Mouse (Mus musculus) spleen, postnatal 4 days (tissue): ENCODE results near the gene Rnf215.
A peak's percentile ranks its signal among the peaks of the same experiment; 100 is the strongest.
"Not testable (repeated sequence)": the region's sequence is repeated elsewhere in the genome, so short reads cannot be mapped to it uniquely, and the experiment has no call there.

Source experiments
- DNase-seq, 2 experiments: peaks; one replicate each; pipeline ENCODE4 v3.0.0; 2022; ENCODE audit warnings: low spot score in 2 of 2

Rnf215 gene

DNA sequence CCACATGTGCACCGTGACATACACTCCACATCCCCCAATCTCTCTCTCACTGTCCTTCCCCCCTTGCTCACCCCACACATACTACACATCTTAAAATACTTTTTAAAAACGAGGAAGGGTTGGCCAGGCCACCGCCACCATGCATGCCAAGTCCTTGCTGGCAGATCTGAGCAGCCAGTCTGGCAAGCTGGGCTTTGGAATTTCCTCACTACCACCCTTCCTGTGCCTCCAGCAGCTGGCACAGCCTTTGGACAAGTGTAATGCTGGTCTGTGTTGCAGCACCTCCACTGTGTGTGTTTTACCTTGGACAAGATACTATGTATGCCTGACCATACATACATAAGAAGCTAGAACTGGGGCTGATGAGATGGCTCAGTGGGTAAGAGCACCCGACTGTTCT, 21.5 kb upstream of the Rnf215 start:
- DNase-seq = no peak

GRCm38 (mm10) chr11:4113970-4114369, 21.0 kb upstream of the Rnf215 start:
- DNase-seq = no peak

DNA sequence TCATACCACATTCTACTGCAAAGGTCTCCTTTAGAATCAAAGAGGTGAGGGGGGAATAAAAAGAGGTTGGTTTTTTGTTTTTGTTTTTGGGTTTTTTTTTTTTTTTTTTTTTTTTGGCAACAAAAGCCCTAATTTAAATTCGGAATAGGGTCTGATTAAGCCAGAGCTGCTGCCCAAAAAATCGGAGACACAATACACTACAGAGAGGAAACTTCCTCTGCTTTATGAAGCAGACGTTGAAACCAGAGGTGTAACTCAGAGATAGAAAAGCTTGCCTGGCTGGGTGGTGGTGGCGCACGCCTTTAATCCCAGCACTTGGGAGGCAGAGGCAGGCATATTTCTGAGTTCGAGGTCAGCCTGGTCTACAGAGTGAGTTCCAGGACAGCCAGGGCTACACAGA, 20.5 kb upstream of the Rnf215 start:
- DNase-seq = not testable (repeated sequence)

DNA sequence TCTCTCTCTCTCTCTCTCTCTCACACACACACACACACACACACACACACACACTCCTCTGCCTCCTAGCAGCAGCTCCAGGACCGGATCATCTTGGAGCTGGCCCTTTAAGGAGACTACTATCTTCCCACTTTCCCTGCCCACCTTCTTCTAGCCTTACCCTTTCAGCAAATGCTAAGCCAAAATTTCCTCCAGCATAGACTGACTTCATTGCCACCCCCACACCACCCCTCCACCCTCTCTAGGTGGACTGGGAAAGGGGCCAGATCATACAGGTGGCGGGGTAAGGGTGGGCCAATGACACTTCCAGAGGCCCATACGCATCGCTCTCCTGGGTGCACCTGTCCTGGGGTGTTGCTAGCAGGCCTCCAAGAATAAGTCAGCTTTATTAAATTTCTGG, 19.6 kb upstream of the Rnf215 start:
- no peak for DNase-seq

GRCm38 (mm10) chr11:4116458-4117141, 18.4 kb upstream of the Rnf215 start:
- peak in 1 of 2 experiments; percentile 50 for DNase-seq

DNA sequence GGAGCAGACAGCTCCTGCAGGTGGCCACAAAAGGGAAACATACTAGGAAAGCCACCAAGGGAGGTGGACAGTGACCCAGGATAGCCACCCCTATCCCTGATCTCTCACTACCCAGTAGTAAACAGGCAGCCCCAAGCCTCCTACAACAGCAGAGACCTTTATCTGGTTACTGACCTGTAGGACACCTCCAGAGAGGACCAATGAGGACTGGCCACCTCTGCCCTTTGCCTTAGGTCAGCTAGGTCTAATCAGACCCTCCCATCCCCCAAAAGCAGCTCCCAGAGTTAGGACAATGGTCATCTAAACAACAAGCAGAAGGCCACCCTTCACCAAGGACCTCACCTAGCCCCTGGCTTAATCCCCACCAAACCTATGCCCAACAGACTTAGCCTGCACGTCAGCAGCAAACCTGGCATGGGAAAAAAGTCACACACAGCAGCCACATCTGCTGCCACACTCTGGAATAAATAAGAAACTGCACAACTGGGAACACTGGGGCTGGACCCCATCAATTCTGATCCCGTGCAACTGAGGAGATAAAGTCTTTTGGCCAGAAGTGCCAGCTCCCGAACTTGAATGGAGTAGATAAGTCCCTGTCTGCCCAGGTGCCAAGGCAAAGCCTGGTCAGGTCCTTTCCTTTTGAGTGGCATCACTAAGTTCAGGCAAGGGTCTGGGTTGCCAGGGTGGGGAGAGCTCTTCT, 17.5 kb upstream of the Rnf215 start:
- DNase-seq = peak in 1 of 2 experiments; percentile 38

DNA sequence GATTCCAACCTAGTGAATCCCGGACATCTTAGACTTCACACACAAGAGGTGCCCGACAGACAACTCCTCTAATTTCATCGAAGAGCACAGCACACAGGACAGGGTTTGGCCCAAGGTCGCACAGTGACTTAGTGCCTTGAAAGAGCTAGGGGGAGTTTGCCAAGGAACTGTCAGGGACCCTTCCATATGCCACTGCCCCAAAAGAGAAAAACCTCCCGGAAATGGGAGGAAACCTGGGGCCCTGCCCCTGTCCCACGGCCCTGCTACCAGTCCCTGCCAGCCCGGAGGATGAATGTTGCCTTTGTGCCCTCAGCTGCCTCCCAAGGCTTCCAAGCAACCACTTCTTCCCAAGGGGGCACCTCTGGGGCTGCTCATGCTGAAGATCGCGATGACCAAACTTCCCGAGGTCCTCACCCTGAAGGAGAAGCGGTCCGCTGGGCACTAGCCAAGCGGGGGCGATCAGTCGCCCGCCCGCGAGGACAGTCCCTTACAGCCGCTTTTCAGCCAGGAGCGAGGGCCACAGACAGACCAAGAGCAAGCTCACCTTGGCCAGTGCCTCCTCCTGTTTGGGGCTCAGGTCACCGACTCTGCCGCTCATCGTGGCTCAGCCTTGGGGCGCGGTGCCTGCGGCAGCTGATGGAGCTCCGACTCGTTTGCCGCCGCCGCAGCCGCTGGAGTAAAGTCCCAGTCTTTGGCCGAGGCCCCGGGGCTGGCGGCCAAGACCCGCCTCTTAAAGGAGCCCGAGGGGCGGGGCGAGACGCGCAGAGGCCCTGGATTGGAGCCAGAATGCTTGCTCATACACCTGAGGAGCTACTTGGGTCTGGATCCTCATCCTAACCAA, 16.7 kb upstream of the Rnf215 start:
- DNase-seq = peak; percentile 79 to 86

- no peak for DNase-seq
Measured at GRCm38 (mm10) chr11:4119635-4120034, 15.4 kb upstream of the Rnf215 start.

DNA sequence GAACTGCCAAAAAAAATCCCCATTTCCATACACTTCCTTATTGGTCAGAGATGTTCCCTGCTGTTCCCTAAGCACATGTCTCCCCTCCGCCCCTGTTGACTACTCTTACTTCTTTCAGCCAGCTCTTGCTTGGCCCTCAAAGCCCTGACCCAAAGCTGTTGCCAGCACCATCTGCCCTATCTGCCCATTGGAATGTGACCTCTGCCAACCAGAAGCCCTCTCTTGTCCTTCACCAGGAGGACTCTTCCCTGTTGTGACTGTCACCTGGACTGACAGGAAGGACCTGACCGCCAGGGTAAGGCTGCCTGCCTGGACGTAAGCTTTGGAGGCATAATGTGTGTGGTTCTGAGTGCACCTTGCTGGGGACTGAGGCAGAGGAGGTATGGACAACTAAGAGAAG, 13.3 kb upstream of the Rnf215 start:
- DNase-seq = no peak

- DNase-seq = no peak
Measured at GRCm38 (mm10) chr11:4122226-4122625, 12.8 kb upstream of the Rnf215 start.

GRCm38 (mm10) chr11:4122742-4123579, 12.0 kb upstream of the Rnf215 start, which contains the start of gene Sec14l2:
Gene Sec14l2 (minus strand): TSS chr11:4123415.
- no peak for DNase-seq

DNA sequence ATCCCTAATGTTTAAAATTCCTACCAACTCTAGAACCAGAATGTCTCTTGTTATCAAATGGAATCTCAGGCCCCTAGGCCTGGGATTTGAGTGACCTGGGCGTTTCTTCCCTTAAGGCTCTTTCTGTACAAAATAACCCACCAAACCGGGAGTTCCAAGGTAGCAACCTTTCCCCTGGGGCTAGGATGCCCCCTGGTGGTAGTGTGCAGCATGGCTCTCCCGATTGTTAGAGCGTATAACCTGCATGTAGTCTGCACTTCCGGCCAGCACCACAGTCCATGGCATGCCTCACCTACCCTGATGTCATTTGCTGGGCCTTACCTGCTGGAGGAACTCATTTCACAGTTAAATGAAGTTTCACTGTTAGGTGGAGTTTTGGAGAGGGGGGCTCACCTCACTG, 11.1 kb upstream of the Rnf215 start:
- DNase-seq = peak; percentile 64 to 81

DNA sequence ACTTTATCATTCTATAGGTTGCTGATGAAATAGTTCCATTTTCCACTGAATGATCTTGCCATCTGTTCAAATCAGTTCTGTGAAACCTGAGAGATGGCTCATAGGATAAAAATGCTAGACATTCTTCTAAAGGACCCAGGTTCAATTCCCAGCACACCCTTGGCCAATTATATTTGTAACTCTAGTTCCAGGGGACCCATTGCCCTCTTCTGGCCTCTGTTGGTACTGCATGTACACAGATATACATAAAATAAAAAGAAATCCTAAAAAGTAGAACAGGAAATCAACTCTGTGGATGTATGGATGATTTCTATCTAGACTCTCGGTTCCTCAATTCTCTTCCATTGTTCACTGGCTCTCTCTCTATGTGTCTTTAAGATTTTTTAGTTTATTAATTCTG, 7.9 kb upstream of the Rnf215 start:
- no peak for DNase-seq

DNA sequence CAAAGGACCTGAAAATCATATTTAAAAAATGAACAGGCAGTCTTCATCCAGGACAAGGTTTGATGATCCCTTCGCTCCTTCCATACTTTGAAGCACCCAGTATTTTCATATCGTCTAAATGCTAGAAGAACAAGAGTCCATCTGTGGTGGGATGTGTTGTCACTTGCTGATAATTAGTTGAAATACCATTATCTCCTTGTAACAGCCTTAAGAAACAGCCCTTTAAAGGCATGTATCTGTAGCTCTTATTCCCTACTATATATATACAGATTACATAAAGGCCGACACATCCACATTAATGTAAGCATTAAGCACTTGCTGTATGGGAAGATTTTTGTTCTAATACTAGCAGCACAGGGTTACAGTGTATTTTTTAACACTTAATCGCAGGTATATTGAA, 6.5 kb upstream of the Rnf215 start:
- DNase-seq = not testable (repeated sequence)

- no peak for DNase-seq
Measured at GRCm38 (mm10) chr11:4133450-4133849, 1.6 kb upstream of the Rnf215 start.

DNA sequence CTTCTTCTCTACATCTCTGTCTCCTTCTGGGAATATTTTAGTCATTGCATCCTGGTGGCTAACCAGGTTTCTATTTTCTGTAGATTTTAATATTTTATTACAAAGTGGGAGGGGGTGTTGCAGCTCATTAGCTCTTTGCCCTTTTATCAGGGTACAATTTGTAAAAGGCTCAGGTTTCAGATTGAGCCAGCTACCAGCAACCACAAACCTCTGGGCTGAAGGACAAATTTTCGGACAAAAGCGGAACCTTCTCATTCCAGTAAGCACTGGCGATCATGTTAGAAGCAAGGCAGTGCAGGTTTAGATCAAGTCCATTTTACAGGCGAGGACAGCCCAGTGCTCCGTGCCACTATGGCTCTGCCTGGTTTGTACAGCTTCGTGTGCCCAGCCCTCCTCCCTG, 602 bp upstream of the Rnf215 start:
- DNase-seq = no peak

GRCm38 (mm10) chr11:4138964-4139363, 4.0 kb downstream of the Rnf215 start:
- no peak for DNase-seq

DNA sequence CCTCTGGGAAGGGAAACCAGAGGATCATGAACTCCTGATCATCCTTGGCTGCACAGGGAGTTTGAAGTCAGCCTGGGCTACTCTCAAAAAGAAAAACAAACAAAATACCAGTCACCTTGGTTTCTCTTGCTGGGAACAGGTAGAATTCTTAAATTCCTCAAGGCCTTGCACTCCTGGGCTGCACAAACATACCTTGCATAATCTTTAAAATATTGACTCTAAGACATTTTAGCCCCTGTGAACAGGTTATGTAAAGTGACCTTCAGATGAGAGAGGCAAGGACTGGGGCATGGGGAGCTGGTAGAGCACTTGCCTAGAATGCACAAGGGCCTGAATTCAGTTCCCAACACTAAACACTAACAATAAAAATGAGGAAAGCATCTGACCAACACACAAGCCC, 6.5 kb downstream of the Rnf215 start:
- no peak for DNase-seq

DNA sequence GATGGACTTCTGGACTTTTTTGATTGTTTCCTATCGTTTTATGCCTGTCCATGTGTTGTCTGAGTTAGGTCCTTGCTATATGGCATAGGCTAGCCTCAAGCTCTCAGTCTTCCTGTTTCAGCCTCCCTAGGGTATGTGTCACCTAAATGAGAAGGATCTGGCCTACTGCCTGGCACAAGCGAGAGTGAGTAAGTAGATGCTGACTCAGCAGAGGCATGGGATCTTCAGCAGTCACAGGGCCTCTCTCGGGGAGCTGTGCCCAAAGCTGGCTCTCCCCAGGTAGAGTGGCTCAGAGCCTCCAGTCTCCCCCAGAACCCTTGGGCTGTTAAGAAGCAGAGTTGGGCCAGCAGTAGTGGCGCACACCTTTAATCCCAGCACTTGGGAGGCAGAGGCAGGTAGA, 7.3 kb downstream of the Rnf215 start:
- DNase-seq = no peak

GRCm38 (mm10) chr11:4143281-4144062, 8.5 kb downstream of the Rnf215 start:
- DNase-seq = no peak

- no peak for DNase-seq
Measured at GRCm38 (mm10) chr11:4146381-4146780, 11.4 kb downstream of the Rnf215 start.
